Mouse (Mus musculus): ENCODE measurements around the gene Noa1. TPM values are rescaled to one million over a fixed set of nuclear protein-coding genes. Genes with fewer than 3 reads are reported as not detected.

Gene Noa1
- polyA plus RNA-seq (2012; rRNA removed) (9.3 and 11.4 TPM in 2 replicates), polyA plus RNA-seq (2014; fragmentation: Nextera tagmentation; extraction: Ambion mirVana) (14.0 and 16.1 TPM in 2 replicates)

DNA sequence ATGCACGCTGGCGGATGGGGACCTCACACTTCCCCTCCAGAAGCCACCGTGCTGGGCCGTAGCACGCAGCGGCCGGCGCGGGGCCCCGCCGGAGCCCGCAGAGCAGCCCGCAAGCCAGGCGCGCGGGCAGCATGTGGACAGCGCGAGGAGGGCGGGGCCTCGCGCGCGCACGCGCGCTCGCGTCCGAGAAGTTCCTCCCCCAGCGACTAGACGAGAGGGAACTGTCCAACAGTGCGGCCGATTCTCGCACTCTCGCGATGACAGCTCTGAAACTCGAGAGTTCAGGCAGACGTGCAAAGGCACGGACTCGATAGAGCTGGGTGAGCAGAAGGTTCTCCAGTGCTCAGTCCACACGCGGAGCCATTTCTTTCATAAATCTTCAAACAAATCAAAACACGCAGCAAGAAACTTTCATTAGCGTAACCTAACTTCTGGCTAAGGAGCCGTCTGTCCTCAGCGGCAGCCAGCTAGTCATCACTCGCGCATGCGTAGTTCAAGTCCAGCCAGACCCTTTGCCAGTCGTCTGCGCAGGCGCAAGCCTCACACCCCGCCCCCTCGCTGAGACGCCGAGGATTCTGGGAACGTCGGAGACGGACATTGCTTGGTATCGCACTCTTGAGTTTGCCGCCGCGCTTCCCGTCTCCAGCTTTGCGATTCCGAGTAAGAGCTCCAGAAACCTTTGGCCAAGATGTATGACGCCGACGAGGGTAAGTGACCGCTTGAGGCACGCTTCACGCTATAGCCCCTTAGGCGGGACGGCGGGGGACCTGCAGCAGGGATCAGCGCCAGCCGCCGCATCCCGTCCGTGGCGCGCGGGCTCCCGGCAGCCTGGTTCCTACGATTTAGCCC lies at the start of gene Noa1, which contains the start of gene Polr2b:
Gene Noa1, minus strand, starts transcription at position 161 of the 849 bp plus-strand sequence.
Gene Polr2b, plus strand, starts transcription at position 224 of the 849 bp plus-strand sequence.
- DNase-seq (ENCODE audit: low read depth in 3 of 3, low spot score in 3 of 3): peak; percentile 95 to 97 (median 95)
- peak within 1 kb of the TSS; percentile 82 for H3K27ac ChIP-seq
- H3K4me1 ChIP-seq (replicated peaks; ENCODE audit: control insufficient read depth in 2 of 2, insufficient read depth in 2 of 2, low read length in 1 of 2): peaks cover 11 to 17% of the 10 kb centered on the region in 2 experiments
- TF ChIP-seq CTCF (IDR thresholded peaks at IDR 0.05; ENCODE audit: low read depth) (peak; percentile 26), EP300 (IDR thresholded peaks at IDR 0.05; ENCODE audit: low read depth) (no peak; the same call in 1 of the 2 replicates)
- peak within 1 kb of the TSS; percentile 99 for H3K4me2 ChIP-seq (ENCODE audit: low read depth)
- no peaks in the 10 kb centered on the region for H3K27me3 ChIP-seq (ENCODE audit: control insufficient read depth, insufficient read depth, low read length)
- peak within 1 kb of the TSS; percentile 96 to 99 for H3K4me3 ChIP-seq (ENCODE audit: insufficient read depth in 1 of 2, low read depth in 2 of 2, low read length in 2 of 2)
- H3K9me3 ChIP-seq (ENCODE audit: control insufficient read depth, low read length): no peaks in the 10 kb centered on the region
- ATAC-seq (ENCODE audit: insufficient read depth): peak; percentile 90
- H3K9ac ChIP-seq (replicated peaks): peak within 1 kb of the TSS; percentile 83
- under 1% methylated on average over 85 of the region's 85 CpGs for WGBS (ENCODE audit: insufficient replicate concordance)
- peaks cover 29% of the 10 kb centered on the region for H3K36me3 ChIP-seq (replicated peaks; ENCODE audit: control insufficient read depth, insufficient read depth, low read depth)

DNA sequence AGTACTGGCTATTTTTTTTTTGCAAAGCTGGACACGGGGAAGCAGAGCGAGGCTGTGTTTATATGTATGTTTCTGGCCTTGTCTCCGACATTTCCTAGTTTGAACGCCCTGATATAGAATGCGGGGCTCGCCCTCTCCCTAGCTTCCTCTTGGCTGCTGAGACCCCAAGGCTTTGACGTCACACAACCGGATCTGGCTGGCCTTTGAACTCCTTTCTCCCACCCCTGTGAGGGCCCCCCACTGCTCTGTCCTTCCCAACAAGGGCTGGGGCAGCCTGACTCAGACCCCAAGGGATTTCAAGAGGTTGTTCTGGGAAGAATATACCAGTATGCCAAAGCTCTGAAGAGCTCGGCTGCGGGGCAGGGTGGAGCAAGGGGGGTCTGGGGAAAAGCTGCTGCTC lies 48.5 kb upstream of the Noa1 start:
- ATAC-seq (ENCODE audit: insufficient read depth) (peak; percentile 43; the same call in 1 of the 2 replicates), DNase-seq (ENCODE audit: low read depth in 3 of 3, low spot score in 3 of 3) (no peak)
- Histone ChIP-seq H3K4me3 (ENCODE audit: insufficient read depth in 1 of 2, low read depth in 2 of 2, low read length in 2 of 2) (peak overlapping the region; percentile 43 to 50), H3K36me3 (replicated peaks; ENCODE audit: control insufficient read depth, insufficient read depth, low read depth) (no peaks in the 10 kb centered on the region), H3K9me3 (ENCODE audit: control insufficient read depth, low read length) (no peaks in the 10 kb centered on the region), H3K9ac (replicated peaks) (no peak overlapping the region), H3K27ac (no peak overlapping the region), H3K4me1 (replicated peaks; ENCODE audit: control insufficient read depth in 2 of 2, insufficient read depth in 2 of 2, low read length in 1 of 2) (peaks cover 0 to 8% of the 10 kb centered on the region in 2 experiments; a peak in 2 of 4 replicates), H3K27me3 (ENCODE audit: control insufficient read depth, insufficient read depth, low read length) (no peaks in the 10 kb centered on the region), H3K4me2 (ENCODE audit: low read depth) (peak overlapping the region; percentile 65)
- WGBS (ENCODE audit: insufficient replicate concordance): 5% methylated on average over 10 of the region's 10 CpGs
- TF ChIP-seq CTCF (IDR thresholded peaks at IDR 0.05; ENCODE audit: low read depth) (no peak), EP300 (IDR thresholded peaks at IDR 0.05; ENCODE audit: low read depth) (no peak)

DNA sequence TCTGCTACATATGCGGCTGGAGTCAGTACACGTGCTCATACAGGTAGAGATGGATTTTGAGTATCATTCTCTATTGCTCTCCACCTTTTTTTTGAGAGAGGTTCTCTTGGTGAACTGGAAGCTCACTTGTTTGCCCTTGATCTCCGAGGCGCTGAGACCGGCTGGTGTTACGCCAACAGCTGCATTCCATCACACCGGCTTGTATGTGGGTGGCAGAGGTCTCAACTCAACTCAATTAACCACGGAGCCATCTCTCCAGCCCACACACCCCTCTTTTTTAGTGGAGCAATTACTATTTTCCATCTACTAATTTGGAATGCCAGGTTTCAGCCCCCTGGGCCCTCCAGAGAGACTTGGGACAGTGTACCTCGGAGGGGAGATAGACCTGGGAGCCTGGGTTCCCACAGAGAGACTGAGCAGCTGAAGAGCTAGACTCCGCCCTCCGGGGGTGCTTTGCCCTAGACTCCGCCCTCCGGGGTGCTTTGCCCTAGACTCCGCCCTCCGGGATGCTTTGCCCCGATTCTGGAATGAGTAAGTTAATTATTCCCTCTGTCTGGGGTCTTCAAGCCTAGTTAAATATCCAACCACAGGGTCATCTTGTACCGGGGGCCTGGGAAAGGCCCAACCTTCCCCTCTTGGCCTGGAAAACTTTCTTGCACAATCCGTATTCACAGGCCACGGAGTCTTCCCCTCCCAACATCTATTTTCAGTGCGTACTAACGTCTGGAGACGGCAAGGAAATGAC lies 47.7 kb upstream of the Noa1 start:
- Histone ChIP-seq H3K36me3 (replicated peaks; ENCODE audit: control insufficient read depth, insufficient read depth, low read depth) (no peaks in the 10 kb centered on the region), H3K9ac (replicated peaks) (no peak overlapping the region), H3K4me1 (replicated peaks; ENCODE audit: control insufficient read depth in 2 of 2, insufficient read depth in 2 of 2, low read length in 1 of 2) (peaks cover 0 to 8% of the 10 kb centered on the region in 2 experiments; a peak in 2 of 4 replicates), H3K27ac (no peak overlapping the region), H3K4me2 (ENCODE audit: low read depth) (peak overlapping the region; percentile 65), H3K27me3 (ENCODE audit: control insufficient read depth, insufficient read depth, low read length) (no peaks in the 10 kb centered on the region), H3K9me3 (ENCODE audit: control insufficient read depth, low read length) (no peaks in the 10 kb centered on the region), H3K4me3 (ENCODE audit: insufficient read depth in 1 of 2, low read depth in 2 of 2, low read length in 2 of 2) (peak overlapping the region; percentile 43 to 69)
- ATAC-seq (ENCODE audit: insufficient read depth) (peak; percentile 71), DNase-seq (ENCODE audit: low read depth in 3 of 3, low spot score in 3 of 3) (peak; percentile 14 to 41 (median 23))
- WGBS (ENCODE audit: insufficient replicate concordance): 21% methylated on average over 22 of the region's 22 CpGs
- TF ChIP-seq CTCF (IDR thresholded peaks at IDR 0.05; ENCODE audit: low read depth) (no peak), EP300 (IDR thresholded peaks at IDR 0.05; ENCODE audit: low read depth) (no peak)

DNA sequence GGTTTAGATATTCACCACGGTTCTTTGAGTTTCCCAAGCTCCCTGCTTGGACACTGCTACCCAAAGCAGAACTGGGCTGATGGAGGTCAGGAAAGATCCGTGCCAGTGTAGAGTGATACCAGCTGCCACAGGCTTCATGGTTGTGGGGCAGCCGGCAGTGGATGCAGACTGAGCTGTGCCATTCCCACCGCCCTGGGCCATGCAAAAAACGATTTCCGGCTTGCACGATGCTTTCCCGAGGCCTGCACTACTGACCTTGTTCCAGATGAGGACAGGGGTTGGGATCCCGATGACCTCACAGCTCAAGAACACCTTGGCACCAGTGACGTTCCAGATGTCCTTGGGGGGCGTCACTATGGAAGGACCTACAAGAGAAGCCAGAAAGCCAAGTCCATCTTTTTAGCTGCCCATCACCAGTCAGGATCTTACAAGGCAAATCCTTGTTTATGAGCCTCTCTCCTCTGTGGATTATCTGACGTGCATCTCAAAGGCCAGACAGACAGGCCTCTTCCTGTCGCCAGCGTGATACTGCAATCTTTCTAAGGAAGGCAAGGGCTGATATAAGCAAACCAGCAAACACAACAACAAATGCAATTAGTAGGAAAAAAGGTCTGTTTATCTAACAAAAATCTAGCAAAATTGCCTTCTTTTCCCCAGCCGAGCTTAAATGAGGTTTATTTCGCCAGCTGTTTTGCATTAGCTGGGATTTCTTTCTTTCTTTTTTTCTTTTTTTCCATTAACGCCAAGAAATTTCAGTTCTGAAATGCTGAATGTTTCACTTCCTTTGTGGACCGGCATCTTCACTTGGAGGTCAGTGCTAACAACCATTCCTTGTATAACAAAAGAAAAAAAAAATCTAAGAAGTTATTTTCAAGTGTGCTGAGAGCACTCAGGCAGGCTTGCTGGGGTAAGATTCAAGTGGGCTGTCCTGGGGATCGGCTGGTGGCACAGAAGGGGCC lies 45.7 kb upstream of the Noa1 start:
- ATAC-seq (ENCODE audit: insufficient read depth): no peak
- H3K4me3 ChIP-seq (ENCODE audit: insufficient read depth in 1 of 2, low read depth in 2 of 2, low read length in 2 of 2): no peak overlapping the region
- H3K4me1 ChIP-seq (replicated peaks; ENCODE audit: control insufficient read depth in 2 of 2, insufficient read depth in 2 of 2, low read length in 1 of 2): peaks cover 0 to 8% of the 10 kb centered on the region in 2 experiments; a peak in 2 of 4 replicates
- TF ChIP-seq EP300 (IDR thresholded peaks at IDR 0.05; ENCODE audit: low read depth) (no peak), CTCF (IDR thresholded peaks at IDR 0.05; ENCODE audit: low read depth) (no peak)
- 63% methylated on average over 19 of the region's 19 CpGs for WGBS (ENCODE audit: insufficient replicate concordance)
- no peaks in the 10 kb centered on the region for H3K27me3 ChIP-seq (ENCODE audit: control insufficient read depth, insufficient read depth, low read length)
- H3K9me3 ChIP-seq (ENCODE audit: control insufficient read depth, low read length): no peaks in the 10 kb centered on the region
- no peak for DNase-seq (ENCODE audit: low read depth in 3 of 3, low spot score in 3 of 3)
- H3K4me2 ChIP-seq (ENCODE audit: low read depth): no peak overlapping the region
- H3K27ac ChIP-seq: no peak overlapping the region
- H3K36me3 ChIP-seq (replicated peaks; ENCODE audit: control insufficient read depth, insufficient read depth, low read depth): no peaks in the 10 kb centered on the region; the same call in 1 of the 2 replicates
- H3K9ac ChIP-seq (replicated peaks): no peak overlapping the region
